Mouse (Mus musculus) brain, embryonic 14.5 days (tissue): ENCODE measurements around the gene Col27a1.

Source experiments
- CTCF ChIP-seq: fragments of 200-500 bp; IDR thresholded peaks from 2 replicates; pipeline ENCODE4 v1.5.1; 2012; ENCODE audit warnings: inconsistent platforms, mild to moderate bottlenecking, moderate library complexity, borderline replicate concordance; ENCODE audit not compliant: insufficient read depth, insufficient read length; ENCODE audit errors: extremely low read depth
- POLR2A ChIP-seq: fragments of 200-500 bp; IDR thresholded peaks from 2 replicates; pipeline ENCODE4 v1.6.1; 2012; ENCODE audit warnings: mild to moderate bottlenecking, inconsistent platforms, borderline replicate concordance; ENCODE audit not compliant: poor library complexity, insufficient read depth, insufficient read length, severe bottlenecking; ENCODE audit errors: extremely low read depth

GRCm38 (mm10) chr4:63384262-63384661 is 170.5 kb downstream of the Col27a1 start:
- TF ChIP-seq CTCF, result no peak
- TF ChIP-seq POLR2A, result no peak
